Mouse (Mus musculus): ENCODE data around the gene Gpkow. TPM values are rescaled to one million over a fixed set of nuclear protein-coding genes. Genes with fewer than 3 reads are reported as not detected.

The Gpkow gene
- polyA plus RNA-seq, 1 experiment from 2014 or later, result 53.2 TPM

DNA sequence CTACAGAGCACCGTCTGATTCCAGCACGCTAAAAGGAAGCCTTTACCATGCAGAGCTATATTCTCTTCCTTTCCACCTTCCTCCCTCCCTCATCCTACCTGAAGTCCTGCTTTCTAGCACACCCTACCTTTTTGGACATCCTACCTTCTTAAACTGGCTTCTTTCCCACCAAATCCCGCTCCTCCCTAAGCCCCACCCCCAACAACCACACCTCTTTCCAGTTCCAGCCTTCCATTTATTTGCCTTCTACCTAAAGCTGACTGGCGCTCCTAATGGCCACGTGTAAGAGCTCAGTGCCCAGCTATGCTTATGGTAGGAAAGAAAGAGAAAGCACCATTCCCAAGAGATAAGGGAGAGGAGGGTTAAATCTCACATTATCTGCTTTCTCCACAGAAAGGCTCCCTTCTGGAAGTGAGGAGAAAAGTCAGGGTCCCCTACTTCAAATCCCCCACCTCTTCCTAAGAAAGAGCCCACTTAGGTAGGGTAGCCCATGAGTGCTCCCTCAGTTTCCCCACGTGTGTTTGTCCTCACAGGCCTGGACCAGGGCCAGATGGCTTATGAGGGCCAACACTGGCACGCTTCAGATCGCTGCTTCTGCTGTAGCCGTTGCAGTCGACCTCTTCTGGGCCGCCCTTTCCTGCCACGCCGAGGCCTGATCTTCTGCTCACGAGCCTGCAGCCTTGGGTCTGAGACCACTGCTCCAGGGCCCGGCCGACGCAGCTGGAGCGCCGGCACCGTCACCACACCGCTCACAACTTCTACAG is 31.0 kb upstream of the Gpkow start:
- Histone ChIP-seq H3K9me3 (ENCODE audit: control insufficient read depth, low read length) (no peaks in the 10 kb centered on the region), H3K9ac (replicated peaks; ENCODE audit: low read depth, low read length) (no peak overlapping the region), H3K27ac (ENCODE audit: low read length) (no peak overlapping the region), H3K27me3 (replicated peaks; ENCODE audit: control insufficient read depth, insufficient read depth, low read length) (no peaks in the 10 kb centered on the region), H3K4me1 (replicated peaks; ENCODE audit: control insufficient read depth, insufficient read depth, low read length) (no peaks in the 10 kb centered on the region), H3K4me3 (replicated peaks; ENCODE audit: low read length) (no peak overlapping the region), H3K4me2 (ENCODE audit: low read length) (no peak overlapping the region), H3K36me3 (ENCODE audit: control insufficient read depth, insufficient read depth) (no peaks in the 10 kb centered on the region)
- no peak for ATAC-seq
- 74% methylated on average over 21 of the region's 21 CpGs for WGBS

DNA sequence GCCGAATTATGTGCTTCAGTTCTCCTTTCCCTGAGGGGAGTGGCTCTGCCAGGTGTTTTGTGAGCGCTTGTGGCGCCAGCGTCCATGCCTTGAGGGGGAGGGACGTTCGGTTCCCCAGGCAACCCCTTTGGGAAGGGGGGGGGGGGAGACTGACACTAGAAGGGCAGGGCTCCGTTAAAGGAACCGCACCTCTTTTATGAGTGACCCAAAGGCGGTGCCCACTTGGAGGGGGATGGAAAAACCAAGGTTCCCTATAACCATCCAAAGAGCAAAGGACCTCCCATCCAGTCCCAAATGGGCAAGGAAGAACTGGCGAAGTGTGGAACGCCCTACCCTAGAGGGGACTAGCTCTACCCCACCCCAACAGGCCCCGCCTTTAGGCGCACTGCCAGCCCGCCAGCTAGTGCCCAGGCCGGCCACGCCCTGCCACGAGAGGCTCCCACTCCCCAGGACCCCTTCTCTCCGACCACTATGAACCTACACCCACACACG is 26.5 kb upstream of the Gpkow start:
- peak; percentile 80 for ATAC-seq
- 13% methylated on average over 19 of the region's 19 CpGs for WGBS

DNA sequence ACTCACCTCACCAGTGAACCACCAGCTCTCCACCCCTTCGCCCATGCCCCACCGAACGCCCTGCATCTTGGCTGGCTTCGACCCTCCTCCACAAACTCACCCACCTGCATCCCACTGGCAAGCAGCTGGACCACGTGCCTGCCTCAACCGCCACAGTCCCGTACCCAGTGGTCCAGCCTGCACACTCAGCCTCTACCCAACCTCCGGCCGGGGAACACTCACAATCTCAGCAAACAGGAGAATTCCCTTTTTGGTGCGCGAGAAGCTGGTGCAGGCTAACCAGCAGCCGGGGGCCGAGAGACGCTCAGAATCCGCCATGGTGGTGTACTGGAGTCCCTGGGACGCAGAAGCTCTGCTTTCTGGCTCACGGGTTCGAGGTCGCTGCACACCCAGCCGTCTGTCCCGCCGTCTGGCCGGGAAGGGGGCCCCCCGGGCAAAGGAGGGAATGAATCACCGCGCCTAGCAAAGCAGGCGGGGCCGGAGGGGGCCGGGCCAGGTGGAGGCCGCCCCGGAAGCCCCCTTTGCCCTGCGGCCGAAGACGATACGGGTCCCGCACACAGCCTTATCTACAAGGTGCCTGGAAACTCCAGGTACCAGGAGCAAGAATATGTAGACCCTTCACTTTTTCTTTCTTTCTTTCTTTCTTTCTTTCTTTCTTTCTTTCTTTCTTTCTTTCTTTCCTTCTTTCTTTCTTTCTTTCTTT is 25.9 kb upstream of the Gpkow start, which contains the start of gene Plp2:
Gene Plp2 (minus strand): TSS at position 470 of the 703 bp plus-strand sequence.
- peak; percentile 63 for ATAC-seq

More for the DNA sequence above, 26.5 kb upstream of the Gpkow start:
- H3K4me2 ChIP-seq (ENCODE audit: low read length), result peak overlapping the region; percentile 51
- H3K27ac ChIP-seq (ENCODE audit: low read length), result peak overlapping the region; percentile 74
- H3K9me3 ChIP-seq (ENCODE audit: control insufficient read depth, low read length), result no peaks in the 10 kb centered on the region
- H3K9ac ChIP-seq (replicated peaks; ENCODE audit: low read depth, low read length), result peak overlapping the region; percentile 58
- H3K27me3 ChIP-seq (replicated peaks; ENCODE audit: control insufficient read depth, insufficient read depth, low read length), result no peaks in the 10 kb centered on the region
- H3K4me1 ChIP-seq (replicated peaks; ENCODE audit: control insufficient read depth, insufficient read depth, low read length), result peaks cover 3% of the 10 kb centered on the region; the same call in 1 of the 2 replicates
- peak overlapping the region; percentile 52 for H3K4me3 ChIP-seq (replicated peaks; ENCODE audit: low read length)
- no peaks in the 10 kb centered on the region for H3K36me3 ChIP-seq (ENCODE audit: control insufficient read depth, insufficient read depth)

DNA sequence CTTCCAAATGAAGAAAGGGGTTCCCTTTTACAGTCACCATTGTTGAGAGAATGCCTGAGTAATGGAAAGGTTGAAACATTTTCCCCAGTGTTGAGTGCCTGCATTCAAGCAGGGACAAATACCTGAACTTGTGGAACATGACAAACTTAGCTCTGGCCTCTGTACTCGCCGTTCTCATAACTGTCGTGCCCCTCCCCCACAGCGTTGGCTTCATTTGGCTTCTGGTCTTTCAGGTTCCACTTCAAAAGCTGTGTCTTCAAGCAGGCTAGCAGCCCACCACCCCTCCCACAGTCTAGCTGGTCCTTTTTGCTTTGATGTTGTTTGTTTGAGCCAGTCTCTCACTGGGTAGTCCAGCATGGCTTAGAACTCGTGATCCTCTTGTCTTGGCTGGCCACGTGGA is 24.2 kb upstream of the Gpkow start:
- WGBS, result 59% methylated on average over 6 of the region's 6 CpGs
- no peaks in the 10 kb centered on the region for H3K36me3 ChIP-seq (ENCODE audit: control insufficient read depth, insufficient read depth)
- H3K4me3 ChIP-seq (replicated peaks; ENCODE audit: low read length), result no peak overlapping the region
- H3K27ac ChIP-seq (ENCODE audit: low read length), result no peak overlapping the region
- H3K4me2 ChIP-seq (ENCODE audit: low read length), result no peak overlapping the region
- no peak overlapping the region for H3K9ac ChIP-seq (replicated peaks; ENCODE audit: low read depth, low read length)
- H3K4me1 ChIP-seq (replicated peaks; ENCODE audit: control insufficient read depth, insufficient read depth, low read length), result peaks cover 3% of the 10 kb centered on the region; the same call in 1 of the 2 replicates
- H3K9me3 ChIP-seq (ENCODE audit: control insufficient read depth, low read length), result no peaks in the 10 kb centered on the region
- H3K27me3 ChIP-seq (replicated peaks; ENCODE audit: control insufficient read depth, insufficient read depth, low read length), result no peaks in the 10 kb centered on the region
- ATAC-seq, result no peak

More for the DNA sequence above, 25.9 kb upstream of the Gpkow start, which contains the start of gene Plp2:
- Histone ChIP-seq H3K27ac (ENCODE audit: low read length) (peak within 1 kb of the TSS; percentile 74), H3K4me2 (ENCODE audit: low read length) (peak within 1 kb of the TSS; percentile 51), H3K9me3 (ENCODE audit: control insufficient read depth, low read length) (no peaks in the 10 kb centered on the region), H3K4me1 (replicated peaks; ENCODE audit: control insufficient read depth, insufficient read depth, low read length) (peaks cover 3% of the 10 kb centered on the region; the same call in 1 of the 2 replicates), H3K4me3 (replicated peaks; ENCODE audit: low read length) (peak within 1 kb of the TSS; percentile 52), H3K9ac (replicated peaks; ENCODE audit: low read depth, low read length) (peak within 1 kb of the TSS; percentile 58), H3K27me3 (replicated peaks; ENCODE audit: control insufficient read depth, insufficient read depth, low read length) (no peaks in the 10 kb centered on the region), H3K36me3 (ENCODE audit: control insufficient read depth, insufficient read depth) (no peaks in the 10 kb centered on the region)
- 30% methylated on average over 29 of the region's 36 CpGs for WGBS

DNA sequence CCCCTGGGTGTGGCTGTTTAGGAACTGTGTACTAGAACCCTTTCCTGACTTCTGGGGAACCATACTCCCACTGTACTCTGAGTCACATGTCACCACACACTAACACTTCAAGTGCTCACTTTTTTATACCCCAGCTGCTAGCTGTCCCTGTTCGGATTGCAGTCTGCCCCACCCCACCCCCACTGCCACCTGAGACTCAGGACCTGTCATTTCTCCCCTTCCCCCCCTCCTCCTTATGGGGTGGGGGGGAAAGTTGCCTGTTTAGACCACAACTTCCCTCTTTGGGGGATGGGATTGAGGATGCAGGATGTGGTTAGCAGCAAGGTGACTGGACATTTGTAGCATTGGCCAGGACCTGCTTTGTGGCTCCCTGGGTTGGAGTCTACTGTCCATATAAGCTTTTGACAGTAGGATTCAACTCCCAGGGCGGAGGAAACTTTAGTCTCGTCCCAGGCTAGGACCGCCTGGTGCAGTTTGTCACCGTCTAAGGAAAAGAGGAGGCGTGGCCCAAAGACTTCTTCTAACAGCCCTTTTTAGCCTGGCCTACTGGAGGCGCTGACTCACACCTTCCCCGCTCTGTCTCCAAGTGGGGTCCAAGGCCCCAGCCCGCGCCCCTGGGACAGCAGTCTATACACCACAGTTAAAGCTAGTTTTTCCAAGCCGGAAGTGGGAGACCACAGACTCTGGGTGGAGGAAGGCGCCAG is 23.2 kb upstream of the Gpkow start:
- peak overlapping the region; percentile 43; the same call in 1 of the 2 replicates for H3K4me2 ChIP-seq (ENCODE audit: low read length)
- WGBS, result 46% methylated on average over 12 of the region's 12 CpGs

DNA sequence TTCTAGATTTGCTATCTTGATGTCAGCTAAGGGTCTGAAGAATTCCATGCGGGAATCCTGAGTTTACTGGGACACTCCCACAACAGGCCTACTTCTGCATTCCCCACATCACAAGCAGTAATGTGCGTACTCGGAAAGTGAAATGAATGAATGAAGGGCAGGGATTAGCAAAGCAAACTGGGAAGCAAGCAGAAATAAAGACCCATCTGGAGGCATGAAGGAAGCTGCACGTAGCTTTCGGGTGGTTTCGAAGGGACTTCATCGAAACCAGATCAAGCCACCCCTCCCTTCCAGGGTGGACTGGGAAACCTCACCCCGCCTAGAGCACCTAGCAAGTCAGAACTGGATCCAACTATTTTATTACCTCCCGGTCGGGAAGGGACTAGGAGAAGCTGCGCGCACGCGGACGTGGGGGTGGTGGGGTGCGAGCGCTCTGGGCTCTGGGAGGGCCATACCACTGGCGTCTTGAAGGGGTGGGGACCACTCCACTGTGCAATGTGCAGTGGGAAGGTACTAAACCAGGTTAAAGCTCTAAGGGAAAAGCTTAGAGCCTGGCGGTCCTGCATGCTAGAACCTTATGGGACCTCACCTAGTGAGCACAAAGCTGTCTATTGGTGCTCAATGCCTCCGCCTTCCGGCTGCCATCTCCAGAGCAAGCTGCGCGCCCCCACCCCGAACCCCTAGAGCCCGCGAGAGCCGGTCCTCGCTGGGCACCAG is 22.5 kb upstream of the Gpkow start:
- Histone ChIP-seq H3K36me3 (ENCODE audit: control insufficient read depth, insufficient read depth) (no peaks in the 10 kb centered on the region), H3K9ac (replicated peaks; ENCODE audit: low read depth, low read length) (peak overlapping the region; percentile 26; the same call in 1 of the 2 replicates), H3K9me3 (ENCODE audit: control insufficient read depth, low read length) (no peaks in the 10 kb centered on the region), H3K4me1 (replicated peaks; ENCODE audit: control insufficient read depth, insufficient read depth, low read length) (peaks cover 3% of the 10 kb centered on the region; the same call in 1 of the 2 replicates), H3K27ac (ENCODE audit: low read length) (no peak overlapping the region), H3K27me3 (replicated peaks; ENCODE audit: control insufficient read depth, insufficient read depth, low read length) (no peaks in the 10 kb centered on the region), H3K4me2 (ENCODE audit: low read length) (peak overlapping the region; percentile 43), H3K4me3 (replicated peaks; ENCODE audit: low read length) (peak overlapping the region; percentile 29)
- peak; percentile 27 for ATAC-seq
- WGBS, result 40% methylated on average over 28 of the region's 28 CpGs

More for the DNA sequence above, 23.2 kb upstream of the Gpkow start:
- Histone ChIP-seq H3K4me1 (replicated peaks; ENCODE audit: control insufficient read depth, insufficient read depth, low read length) (peaks cover 3% of the 10 kb centered on the region; the same call in 1 of the 2 replicates), H3K27ac (ENCODE audit: low read length) (no peak overlapping the region), H3K27me3 (replicated peaks; ENCODE audit: control insufficient read depth, insufficient read depth, low read length) (no peaks in the 10 kb centered on the region), H3K4me3 (replicated peaks; ENCODE audit: low read length) (no peak overlapping the region), H3K36me3 (ENCODE audit: control insufficient read depth, insufficient read depth) (no peaks in the 10 kb centered on the region), H3K9ac (replicated peaks; ENCODE audit: low read depth, low read length) (no peak overlapping the region), H3K9me3 (ENCODE audit: control insufficient read depth, low read length) (no peaks in the 10 kb centered on the region)
- ATAC-seq, result no peak

DNA sequence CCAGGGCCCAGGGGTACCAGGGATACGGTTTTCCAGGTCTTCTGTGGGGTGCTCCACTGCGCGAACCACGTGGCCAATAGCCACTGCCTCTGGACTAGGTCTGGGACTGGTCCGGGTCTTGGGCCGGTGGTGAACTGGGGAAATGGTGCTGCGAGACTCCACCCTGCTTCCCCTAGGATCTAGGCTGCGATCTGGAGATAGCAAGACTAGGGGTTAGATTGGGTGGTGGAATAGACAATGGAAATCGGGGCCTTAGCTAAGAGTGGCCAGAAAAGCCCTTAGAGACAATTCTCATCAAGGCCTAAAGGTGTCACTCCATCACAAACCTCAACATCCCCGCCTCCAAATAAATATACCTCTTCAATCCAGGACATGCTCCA is 21.9 kb upstream of the Gpkow start:
- Histone ChIP-seq H3K4me3 (replicated peaks; ENCODE audit: low read length) (peak overlapping the region; percentile 29), H3K9me3 (ENCODE audit: control insufficient read depth, low read length) (no peaks in the 10 kb centered on the region), H3K36me3 (ENCODE audit: control insufficient read depth, insufficient read depth) (no peaks in the 10 kb centered on the region), H3K4me2 (ENCODE audit: low read length) (peak overlapping the region; percentile 43), H3K27me3 (replicated peaks; ENCODE audit: control insufficient read depth, insufficient read depth, low read length) (no peaks in the 10 kb centered on the region), H3K9ac (replicated peaks; ENCODE audit: low read depth, low read length) (peak overlapping the region; percentile 26; the same call in 1 of the 2 replicates), H3K27ac (ENCODE audit: low read length) (no peak overlapping the region), H3K4me1 (replicated peaks; ENCODE audit: control insufficient read depth, insufficient read depth, low read length) (peaks cover 3% of the 10 kb centered on the region; the same call in 1 of the 2 replicates)
- no peak for ATAC-seq
- WGBS, result 45% methylated on average over 10 of the region's 10 CpGs

DNA sequence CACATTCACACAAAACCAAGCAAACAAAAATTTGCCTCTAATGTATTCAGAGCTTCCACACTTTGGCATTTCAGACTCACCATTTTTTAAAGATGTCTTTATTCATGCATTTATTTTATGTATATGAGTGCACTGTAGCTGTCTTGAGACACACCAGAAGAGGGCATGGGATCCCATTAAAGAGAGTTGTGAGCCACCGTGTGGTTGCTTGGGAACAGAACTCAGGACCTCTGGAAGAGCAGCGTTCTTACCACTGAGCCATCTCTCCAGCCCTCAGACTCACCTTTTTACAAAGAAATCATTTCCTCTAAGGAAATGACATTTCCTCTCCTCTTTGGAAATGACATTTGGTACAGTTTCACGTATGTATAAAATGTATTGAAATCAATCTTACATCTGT is 17.9 kb upstream of the Gpkow start:
- Histone ChIP-seq H3K4me2 (ENCODE audit: low read length) (no peak overlapping the region), H3K4me1 (replicated peaks; ENCODE audit: control insufficient read depth, insufficient read depth, low read length) (no peaks in the 10 kb centered on the region), H3K27ac (ENCODE audit: low read length) (no peak overlapping the region), H3K27me3 (replicated peaks; ENCODE audit: control insufficient read depth, insufficient read depth, low read length) (no peaks in the 10 kb centered on the region), H3K4me3 (replicated peaks; ENCODE audit: low read length) (no peak overlapping the region), H3K9ac (replicated peaks; ENCODE audit: low read depth, low read length) (no peak overlapping the region), H3K36me3 (ENCODE audit: control insufficient read depth, insufficient read depth) (no peaks in the 10 kb centered on the region), H3K9me3 (ENCODE audit: control insufficient read depth, low read length) (no peaks in the 10 kb centered on the region)
- 50% methylated on average over 3 of the region's 3 CpGs for WGBS
- ATAC-seq, result no peak
